Mouse (Mus musculus) naive thymus-derived CD4-positive, alpha-beta T cell, adult 2 months (primary cell): Measurements from ENCODE around the gene Adprhl1.

Source experiments
- DNase-seq: peaks from one replicate; pipeline ENCODE4 v3.0.0-alpha.2; 2011; ENCODE audit warnings: low read depth

Gene Adprhl1

DNA sequence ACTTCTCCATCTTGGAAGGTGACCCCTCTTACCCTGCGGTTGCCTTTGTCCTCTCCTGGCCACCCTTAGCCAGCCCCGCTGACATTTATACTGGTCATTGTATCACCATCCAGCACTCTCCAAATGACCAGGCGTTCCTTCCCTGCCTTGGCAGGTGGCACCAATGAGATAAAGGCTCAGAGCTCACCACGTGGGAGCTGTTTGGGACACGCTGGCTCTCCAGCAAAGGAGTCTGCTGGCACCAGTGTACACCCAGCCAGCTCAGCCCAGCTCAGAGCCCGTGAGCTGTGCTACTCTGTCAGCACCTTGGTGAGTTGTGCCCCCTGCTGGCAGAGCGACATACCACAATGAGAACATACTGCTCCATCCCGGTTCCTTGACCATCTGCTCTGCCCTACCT is at the start of gene Adprhl1:
TSS of gene Adprhl1 (minus strand) at position 144 of the 400 bp plus-strand sequence.
- peak; percentile 65 for DNase-seq

DNA sequence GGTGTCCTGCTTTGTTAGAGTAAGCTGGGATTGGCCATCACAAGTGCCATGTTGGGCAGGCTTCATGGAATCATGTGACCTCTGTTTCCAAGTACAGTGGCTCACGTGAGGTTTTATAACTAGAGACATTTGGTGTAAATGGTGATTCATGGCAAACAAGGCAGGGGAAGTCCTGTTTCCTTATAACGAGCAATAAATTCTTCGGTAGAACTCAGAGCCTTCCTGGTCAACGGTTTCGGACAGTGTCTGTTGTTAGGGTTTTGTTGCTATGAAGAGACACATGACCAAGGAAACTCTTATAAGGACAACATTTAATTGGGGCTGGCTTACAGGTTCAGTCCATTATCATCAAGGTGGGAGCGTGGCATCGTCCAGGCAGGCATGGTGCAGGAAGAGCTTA is 47.1 kb upstream of the Adprhl1 start:
- no peak for DNase-seq

GRCm38 (mm10) chr8:13299571-13299970 is 45.6 kb upstream of the Adprhl1 start:
- no peak for DNase-seq

- no peak for DNase-seq
Observed at GRCm38 (mm10) chr8:13293677-13294470, 39.9 kb upstream of the Adprhl1 start.

DNA sequence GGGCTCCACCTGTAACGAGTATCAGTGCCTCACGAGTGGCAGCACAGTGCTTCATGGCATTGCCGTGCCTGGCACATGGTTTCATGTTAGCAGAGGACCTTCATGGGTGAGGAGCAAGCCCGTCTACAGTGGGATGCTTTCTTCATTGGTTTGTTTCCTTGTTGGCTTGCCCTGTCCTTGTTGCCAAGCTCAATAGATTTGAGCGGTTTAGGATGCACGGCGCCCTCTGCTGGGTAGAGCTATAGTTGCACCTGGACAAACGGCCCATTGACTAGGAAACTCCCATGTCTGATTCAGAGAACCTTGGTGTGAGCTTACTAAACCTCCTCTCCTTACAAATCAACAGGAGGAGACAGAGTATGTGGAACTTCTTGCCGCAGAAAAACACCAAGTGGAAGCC is 38.4 kb upstream of the Adprhl1 start:
- DNase-seq: peak; percentile 88

DNA sequence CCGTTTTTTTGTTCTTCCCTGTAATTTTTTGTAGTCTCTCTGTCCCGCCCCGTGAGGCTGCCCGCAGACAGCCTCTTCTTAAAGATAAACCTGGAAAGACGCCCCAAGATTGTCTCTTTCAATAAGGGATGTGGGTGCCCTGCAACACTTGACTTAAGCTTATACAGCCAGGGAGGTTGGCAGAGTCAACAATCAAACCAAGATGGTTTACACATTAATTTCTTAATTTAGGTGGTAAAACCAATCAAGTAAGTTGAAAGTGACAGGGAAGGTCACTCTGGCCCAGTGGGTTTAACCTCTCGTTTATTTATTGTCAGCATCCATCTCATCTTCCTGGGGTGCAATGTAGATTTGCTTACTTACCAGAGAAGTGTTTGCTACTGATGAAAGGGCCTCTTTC is 34.7 kb upstream of the Adprhl1 start:
- DNase-seq: peak; percentile 30

DNA sequence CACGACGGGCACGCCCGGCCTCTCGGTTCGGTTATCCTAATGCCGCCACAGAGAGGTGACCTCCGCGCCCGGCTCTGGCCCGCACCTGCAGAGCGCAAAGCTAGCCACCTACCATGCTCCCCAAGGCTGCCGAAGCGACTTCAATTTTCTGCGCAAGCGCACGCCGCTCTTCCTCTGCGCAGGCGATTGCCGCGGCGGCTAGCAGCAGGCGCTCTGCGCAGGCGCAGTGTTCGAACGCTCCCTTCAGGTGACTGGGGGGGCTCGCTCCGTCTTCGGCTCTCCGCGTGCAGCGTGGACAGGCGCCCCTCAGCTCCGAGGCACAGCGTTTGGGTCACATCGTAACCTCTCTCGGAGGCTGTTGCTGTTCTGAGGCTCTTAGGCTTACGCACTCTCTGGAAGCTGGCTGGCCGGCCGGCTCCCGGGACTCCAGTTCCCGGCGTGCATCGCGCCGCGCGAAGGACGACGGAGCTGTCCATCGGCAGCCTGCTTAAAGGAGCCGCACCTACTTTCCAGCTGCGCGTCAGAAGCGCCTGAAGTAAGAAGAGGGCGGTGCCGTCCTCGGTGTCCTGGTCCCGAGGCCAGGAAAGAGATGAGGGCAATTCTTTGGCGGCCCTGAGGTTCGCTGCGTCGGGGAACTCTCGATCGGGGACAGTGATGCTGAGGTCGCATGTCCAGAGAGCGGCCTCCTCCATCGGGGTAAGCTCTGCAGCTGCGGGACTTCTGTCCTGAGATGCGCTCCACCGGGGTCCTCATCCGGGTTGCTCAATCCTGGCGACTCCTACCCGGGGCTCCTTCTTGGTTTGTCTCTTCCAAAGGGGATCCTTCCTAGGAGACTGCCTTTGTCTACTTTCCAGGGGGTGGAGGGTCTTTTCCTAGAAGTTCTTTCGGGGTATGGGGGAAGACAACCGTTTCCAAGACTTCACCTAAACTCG is 34.0 kb upstream of the Adprhl1 start, which contains the start of the genes Dcun1d2 and Tmco3:
TSS of gene Dcun1d2 (minus strand) at position 440 of the 932 bp plus-strand sequence.
TSS of gene Tmco3 (plus strand) at position 499 of the 932 bp plus-strand sequence.
- peak; percentile 99 for DNase-seq

DNA sequence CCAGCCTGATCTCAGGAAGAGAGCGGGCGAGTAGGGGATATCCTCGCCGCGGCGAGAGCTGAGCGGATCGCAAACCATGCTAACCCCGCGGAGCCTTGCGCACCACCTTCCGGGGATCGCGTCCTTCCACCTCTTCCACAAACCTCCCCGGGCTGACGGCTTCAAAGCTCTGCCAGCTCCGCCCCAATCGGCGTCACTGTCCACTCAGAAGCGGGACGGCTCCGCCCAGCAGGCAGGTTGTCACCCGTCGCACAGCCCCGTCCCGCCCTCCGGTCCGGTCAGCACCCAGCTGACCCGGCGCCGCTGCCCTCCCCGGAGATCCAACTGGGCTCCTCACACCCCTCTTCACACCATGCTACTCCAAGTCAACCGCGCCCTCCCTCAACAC is 33.3 kb upstream of the Adprhl1 start:
- DNase-seq: peak; percentile 88

GRCm38 (mm10) chr8:13283200-13283599 is 29.2 kb upstream of the Adprhl1 start:
- DNase-seq: no peak

DNA sequence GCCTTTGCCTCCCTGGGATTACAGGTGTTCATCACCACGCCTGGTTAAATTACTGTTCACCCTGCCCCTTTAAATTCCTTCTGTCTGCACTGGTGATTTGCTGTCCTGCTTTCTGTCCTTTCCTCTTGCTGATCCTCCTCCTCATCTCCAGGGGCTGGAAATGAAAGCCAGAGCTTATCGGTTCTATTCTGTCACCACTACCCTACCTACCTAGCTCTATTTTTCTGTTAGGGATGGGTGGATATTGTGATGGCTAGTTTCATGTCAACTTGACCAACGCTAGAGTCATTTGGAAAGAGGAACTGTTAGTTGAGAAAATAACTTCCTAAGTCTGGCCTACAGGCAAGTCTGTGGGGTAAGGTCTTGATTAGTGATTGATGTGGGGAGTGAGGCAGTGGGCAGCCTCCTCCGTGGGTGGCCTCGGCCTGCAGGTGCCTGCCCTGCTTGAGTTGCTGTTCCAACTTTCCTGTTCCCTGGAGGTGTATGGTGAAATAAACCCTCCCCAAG is 23.0 kb upstream of the Adprhl1 start:
- no peak for DNase-seq

DNA sequence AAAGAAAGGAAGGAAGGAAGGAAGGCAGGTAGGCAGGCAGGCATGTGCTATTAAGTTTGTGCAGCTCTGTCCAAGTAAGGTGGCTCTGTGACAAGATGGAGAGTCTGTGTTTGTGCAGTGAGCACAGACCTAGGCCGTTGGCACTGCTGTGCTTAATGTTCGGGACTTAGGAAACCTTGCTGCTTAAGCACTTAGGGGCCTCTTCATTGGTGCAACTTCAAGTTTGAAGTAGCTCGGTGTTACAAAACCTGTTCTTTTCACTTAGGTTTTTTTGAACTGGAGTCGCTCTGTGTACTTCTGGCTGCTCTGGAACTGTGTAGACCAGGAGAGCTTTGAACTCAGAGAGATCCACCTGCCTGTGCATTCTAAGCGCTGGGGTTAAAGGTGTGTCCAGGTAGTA is 18.9 kb upstream of the Adprhl1 start:
- DNase-seq: no peak

DNA sequence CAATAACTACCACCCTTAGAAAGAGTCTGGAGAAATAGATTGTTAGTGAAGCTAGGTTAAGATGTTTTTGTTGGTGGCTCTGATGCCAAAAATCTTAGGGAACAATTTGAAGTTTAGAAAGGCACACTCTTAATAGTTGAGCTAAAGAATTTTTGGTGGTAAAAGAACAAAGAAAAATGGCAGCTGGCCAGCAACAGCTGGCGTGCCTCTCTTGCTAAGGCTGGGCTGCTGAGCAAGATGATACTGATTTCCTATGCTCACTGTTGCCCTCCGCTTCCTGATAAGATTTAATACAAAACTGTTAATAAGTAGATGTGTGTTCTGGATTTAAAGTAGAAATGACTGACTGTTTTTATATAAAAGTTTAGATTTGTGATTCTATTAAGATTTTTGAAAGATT is 13.6 kb upstream of the Adprhl1 start:
- no peak for DNase-seq

- DNase-seq: no peak
Observed at GRCm38 (mm10) chr8:13263376-13263775, 9.4 kb upstream of the Adprhl1 start.

- DNase-seq: no peak
Observed at GRCm38 (mm10) chr8:13253413-13253812, 549 bp downstream of the Adprhl1 start.

DNA sequence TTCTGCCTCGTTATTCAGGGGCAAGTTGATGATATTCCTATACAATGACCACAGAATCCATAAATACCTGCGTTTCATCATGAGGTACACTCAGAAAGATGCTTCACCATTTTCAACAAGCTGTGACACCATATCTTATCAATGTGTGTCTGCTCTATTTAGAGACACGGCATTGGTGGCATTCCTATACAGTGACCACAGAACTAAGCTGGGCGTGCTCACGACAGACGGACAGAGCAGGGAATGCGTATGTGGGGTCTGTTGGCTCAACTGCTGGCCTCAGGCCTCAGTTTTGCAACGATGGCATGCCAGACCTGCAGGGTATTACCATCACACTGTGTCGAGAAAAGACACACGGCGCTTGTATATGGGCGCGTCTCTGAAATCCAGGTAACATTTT is 1.1 kb downstream of the Adprhl1 start:
- no peak for DNase-seq

DNA sequence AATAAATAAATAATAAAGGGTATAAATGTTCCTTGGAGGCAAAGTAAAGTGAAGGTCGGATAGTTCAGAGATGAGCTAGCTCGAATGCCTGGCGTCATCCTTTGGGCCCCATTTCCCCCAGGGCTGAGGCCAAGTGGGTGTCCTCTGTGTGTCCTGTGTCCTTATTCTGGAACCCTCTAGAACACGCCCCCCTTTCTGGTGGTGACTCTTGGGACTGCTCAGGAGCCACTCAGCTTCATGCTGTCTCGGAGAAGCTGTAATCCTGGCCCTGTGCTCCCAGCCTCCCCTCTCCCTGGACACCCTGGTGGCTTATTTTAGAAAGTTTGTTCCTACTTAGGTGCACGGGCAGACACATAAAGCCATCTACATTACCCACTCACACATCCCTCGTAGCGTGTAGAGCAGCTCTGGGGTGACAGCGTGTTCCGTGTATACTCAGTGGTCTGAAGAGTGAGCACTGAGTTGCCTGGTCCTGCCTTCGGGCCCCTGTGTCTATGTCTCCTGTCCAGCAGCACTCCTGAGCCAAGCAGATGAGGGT is 9.6 kb downstream of the Adprhl1 start:
- DNase-seq: no peak

- no peak for DNase-seq
Observed at GRCm38 (mm10) chr8:13242985-13243870, 10.7 kb downstream of the Adprhl1 start.

DNA sequence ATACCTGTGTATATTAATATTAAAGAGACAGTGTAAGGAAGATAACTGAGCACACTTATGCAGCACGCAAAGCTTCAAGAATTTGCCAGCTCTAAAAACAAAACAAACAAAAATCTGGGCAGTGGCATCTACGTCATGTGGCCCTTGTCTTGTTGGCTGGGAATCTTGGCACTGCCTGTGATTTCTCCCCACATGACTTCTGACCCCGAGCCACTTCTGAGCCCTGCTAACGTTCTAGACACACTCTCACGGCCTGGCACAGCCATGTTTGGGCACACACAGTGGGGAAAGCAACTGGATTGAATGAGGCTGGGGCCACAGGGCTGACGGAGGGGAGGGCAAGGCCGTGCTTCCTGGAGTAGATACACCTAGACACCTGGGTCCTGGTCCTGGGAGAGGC is 13.3 kb downstream of the Adprhl1 start:
- DNase-seq: no peak

DNA sequence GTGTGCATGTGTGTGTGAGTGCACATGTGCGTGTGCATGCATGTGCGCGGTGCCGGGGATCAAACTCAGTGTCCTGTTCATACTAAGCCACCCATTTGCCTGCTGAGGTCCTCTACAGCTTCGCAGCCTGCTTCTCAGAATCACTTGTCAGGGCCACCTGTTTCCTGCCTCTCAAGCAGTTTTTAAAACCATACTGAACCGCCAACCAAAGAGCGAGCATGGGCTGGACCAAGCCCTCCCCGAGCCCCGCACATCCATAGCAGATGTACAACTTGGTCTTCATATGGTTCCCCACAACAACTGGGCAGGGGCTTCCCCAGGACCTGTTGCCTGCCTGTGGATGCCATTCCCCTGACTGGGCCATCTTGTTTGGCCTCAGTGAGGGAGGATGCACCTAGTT is 13.9 kb downstream of the Adprhl1 start:
- DNase-seq: no peak

DNA sequence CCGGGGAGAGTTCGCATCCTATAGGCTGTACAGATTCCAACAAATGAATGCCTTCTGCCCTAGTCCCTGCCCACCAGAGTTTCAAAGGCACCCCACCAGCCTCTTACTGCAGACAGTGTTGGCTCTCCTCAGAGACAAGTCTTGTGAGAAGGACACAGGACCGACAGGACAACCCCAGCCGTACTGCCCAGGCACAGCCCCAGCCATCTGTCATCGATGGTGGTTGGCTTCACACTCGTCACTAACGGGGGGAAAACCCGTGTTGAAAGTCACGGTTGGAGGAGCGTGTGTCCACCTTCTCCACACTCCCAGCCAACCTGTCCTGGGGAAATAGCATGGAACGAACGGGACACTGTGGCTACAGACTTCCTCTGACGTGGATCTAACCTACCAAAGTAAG is 19.2 kb downstream of the Adprhl1 start:
- DNase-seq: no peak

DNA sequence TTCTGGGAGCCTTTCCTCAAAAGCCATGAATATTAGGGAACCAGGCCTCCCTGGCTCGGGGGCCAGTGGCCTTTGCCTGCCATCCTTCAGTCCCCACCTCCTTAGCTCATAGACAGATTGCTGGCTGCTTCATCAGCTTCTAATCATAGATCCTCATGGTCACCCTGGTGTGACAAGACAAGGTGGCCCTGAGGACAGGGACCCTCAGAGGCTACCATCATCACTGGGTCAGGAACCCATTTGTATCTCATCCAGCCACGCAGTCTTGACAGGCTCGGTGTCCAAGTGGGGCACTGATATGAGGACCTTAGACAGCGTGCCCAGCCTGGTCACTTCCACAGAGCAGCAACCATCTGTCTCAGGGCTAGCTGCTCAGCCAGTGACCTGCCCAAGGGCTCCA is 23.5 kb downstream of the Adprhl1 start:
- no peak for DNase-seq
